Mouse (Mus musculus) limb, embryonic 13.5 days (tissue): ENCODE results near the gene Espnl. TPM values are rescaled to one million over a fixed set of nuclear protein-coding genes. Genes with fewer than 3 reads are reported as not detected.

Experiments
- ATAC-seq: fragments of 200-750 bp; cut with Nextera tagmentation; 2 replicates; pipeline ENCODE4 v1.8.0; 2017; ENCODE audit warnings: low read depth, moderate number of reproducible peaks, moderate TSS enrichment; ENCODE audit not compliant: low FRiP score
- H3K27ac ChIP-seq: fragments of 300-500 bp; sonication (generic); 2 replicates; pipeline ENCODE4 v1.5.1; 2015; ENCODE audit warnings: inconsistent platforms, mild to moderate bottlenecking, moderate library complexity
- H3K27me3 ChIP-seq: fragments of 300-500 bp; sonication (generic); 2 replicates; pipeline ENCODE4 v1.6.1; 2015; ENCODE audit warnings: mild to moderate bottlenecking, inconsistent platforms
- H3K36me3 ChIP-seq: fragments of 300-500 bp; sonication (generic); 2 replicates; pipeline ENCODE4 v1.6.1; 2015; ENCODE audit warnings: inconsistent platforms, mild to moderate bottlenecking, moderate library complexity
- H3K4me1 ChIP-seq: fragments of 300-500 bp; sonication (generic); 2 replicates; pipeline ENCODE4 v1.6.1; 2015; ENCODE audit warnings: inconsistent platforms
- H3K4me2 ChIP-seq: fragments of 300-500 bp; sonication (generic); replicated peaks from 2 replicates; pipeline ENCODE4 v1.6.1; 2015; ENCODE audit warnings: inconsistent platforms, mild to moderate bottlenecking, moderate library complexity
- H3K4me3 ChIP-seq: fragments of 300-500 bp; sonication (generic); 2 replicates; pipeline ENCODE4 v1.5.1; 2015; ENCODE audit warnings: moderate library complexity, mild to moderate bottlenecking, inconsistent platforms
- H3K9ac ChIP-seq: fragments of 300-500 bp; sonication (generic); 2 replicates; pipeline ENCODE4 v1.6.1; 2015; ENCODE audit warnings: mild to moderate bottlenecking, inconsistent platforms
- H3K9me3 ChIP-seq: fragments of 300-500 bp; sonication (generic); 2 replicates; pipeline ENCODE4 v1.6.1; 2016; ENCODE audit warnings: inconsistent platforms
- WGBS: fragments of 180-500 bp; shearing (Covaris S2); methylation state at CpG from one replicate; pipeline ENCODE4 v1.1.7; 2015; 5-methylcytosine and 5-hydroxymethylcytosine counted together
- polyA plus RNA-seq: library from polyadenylated mRNA; unstranded; fragments of >200 nt; fragmentation: Nextera tagmentation; extraction: Ambion mirVana; gene quantifications from 2 replicates; pipeline ENCODE4 v1.2.1, GENCODE M21; 2015

Gene Espnl
- polyA plus RNA-seq, 1 experiment from 2014 or later, result 0.05 TPM

DNA sequence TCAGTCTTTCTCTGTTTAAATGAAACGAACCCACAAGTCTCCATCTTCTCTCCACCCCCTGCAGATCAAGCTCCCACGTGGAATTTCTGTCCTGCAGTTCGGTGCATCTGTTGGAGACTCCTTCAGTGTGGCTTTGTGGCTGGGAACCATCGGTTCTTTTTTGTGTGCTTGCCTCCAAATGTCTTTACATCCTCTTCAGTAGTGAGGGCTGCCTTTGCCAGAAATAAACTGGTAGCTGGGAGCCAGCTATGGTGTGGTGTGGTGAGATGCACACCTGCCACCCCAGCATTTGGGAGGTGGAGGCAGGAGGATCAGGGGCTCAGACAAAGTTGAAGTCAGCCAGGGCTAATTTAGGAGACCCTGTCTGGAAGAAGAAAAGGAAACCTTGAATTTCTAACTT, 10.2 kb downstream of the Espnl start:
- 49% methylated on average over 4 of the region's 4 CpGs for WGBS
- no peaks in the 10 kb centered on the region for H3K36me3 ChIP-seq
- no peak for ATAC-seq
- no peak overlapping the region for H3K4me3 ChIP-seq
- no peaks in the 10 kb centered on the region for H3K27me3 ChIP-seq
- H3K27ac ChIP-seq, result no peak overlapping the region
- H3K4me1 ChIP-seq, result peaks cover 7% of the 10 kb centered on the region; the same call in 1 of the 2 replicates
- H3K9ac ChIP-seq, result no peak overlapping the region
- no peaks in the 10 kb centered on the region for H3K9me3 ChIP-seq
- no peak overlapping the region for H3K4me2 ChIP-seq

DNA sequence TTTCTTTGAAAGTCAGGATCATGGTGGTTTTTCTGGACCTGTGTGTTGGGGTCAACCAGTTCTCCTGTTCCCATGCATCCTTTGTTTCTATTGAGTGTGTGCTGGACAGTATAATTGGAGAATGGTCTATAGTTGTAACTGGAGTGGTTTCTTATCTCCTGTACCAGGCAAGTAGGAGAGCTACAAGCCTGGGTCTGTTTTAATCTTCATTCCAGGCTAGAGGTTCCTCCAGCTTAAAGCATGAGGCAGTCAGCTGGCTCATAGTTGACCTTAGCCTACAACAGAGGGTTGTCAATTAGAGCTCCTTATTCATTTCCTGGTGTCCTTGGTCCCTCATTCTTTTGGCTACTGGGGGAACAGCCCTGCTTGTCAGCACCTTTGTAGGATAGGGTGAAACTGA, 11.7 kb downstream of the Espnl start:
- no peaks in the 10 kb centered on the region for H3K9me3 ChIP-seq
- no peaks in the 10 kb centered on the region for H3K36me3 ChIP-seq
- no peak overlapping the region for H3K9ac ChIP-seq
- H3K4me3 ChIP-seq, result no peak overlapping the region
- H3K27ac ChIP-seq, result no peak overlapping the region
- no peak overlapping the region for H3K4me2 ChIP-seq
- H3K27me3 ChIP-seq, result no peaks in the 10 kb centered on the region
- H3K4me1 ChIP-seq, result peaks cover 4% of the 10 kb centered on the region; the same call in 1 of the 2 replicates
- ATAC-seq, result no peak

DNA sequence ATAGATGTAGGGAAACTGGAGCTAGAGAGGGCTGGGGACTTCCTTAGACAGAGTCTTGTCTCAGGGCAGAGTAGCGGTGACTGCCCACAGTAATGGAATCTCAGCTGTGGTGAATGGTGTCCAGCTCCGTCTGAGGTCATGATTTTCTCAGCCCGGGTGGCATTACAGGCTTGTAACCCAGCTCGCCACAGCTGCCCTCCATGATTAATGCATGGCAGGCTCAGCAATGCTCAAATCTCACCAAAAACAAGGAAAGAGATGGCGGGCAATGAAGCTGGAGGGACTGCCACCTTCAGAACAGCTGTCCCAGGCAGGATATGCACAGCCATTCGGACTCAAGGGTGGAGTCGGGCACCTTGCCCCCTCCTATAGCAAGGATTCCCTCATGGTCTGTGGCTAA, 15.5 kb downstream of the Espnl start:
- H3K27me3 ChIP-seq, result peaks cover 24% of the 10 kb centered on the region
- no peak overlapping the region for H3K4me3 ChIP-seq
- H3K9me3 ChIP-seq, result no peaks in the 10 kb centered on the region
- H3K4me1 ChIP-seq, result no peaks in the 10 kb centered on the region
- H3K27ac ChIP-seq, result no peak overlapping the region
- no peak overlapping the region for H3K4me2 ChIP-seq
- no peak overlapping the region for H3K9ac ChIP-seq
- no peak for ATAC-seq
- H3K36me3 ChIP-seq, result no peaks in the 10 kb centered on the region
- 83% methylated on average over 7 of the region's 7 CpGs for WGBS

DNA sequence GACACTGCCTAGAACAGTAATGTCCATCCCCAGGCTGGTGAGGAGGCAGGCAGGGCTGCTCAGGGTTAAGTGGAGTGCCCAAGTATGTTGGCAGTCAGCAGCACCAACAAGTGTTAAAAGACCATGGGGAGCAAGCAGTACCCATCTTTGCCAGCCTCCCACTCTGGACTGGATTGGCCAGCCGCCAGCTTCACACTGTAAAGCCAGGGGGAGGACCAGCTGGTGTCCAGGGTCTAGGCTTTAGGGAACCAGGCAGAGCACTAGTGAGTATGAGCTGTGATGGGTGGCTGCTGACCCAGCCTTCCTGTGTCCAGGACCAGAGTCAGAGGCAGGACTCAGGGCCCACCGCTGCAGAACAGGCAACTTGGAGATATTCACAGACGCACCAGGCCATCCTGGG, 22.1 kb downstream of the Espnl start:
- no peak overlapping the region for H3K27ac ChIP-seq
- no peak for ATAC-seq
- H3K27me3 ChIP-seq, result peaks cover 79% of the 10 kb centered on the region
- 87% methylated on average over 3 of the region's 3 CpGs for WGBS
- peaks cover 12% of the 10 kb centered on the region for H3K4me1 ChIP-seq
- H3K4me2 ChIP-seq, result no peak overlapping the region
- no peak overlapping the region for H3K4me3 ChIP-seq
- H3K36me3 ChIP-seq, result no peaks in the 10 kb centered on the region
- H3K9ac ChIP-seq, result no peak overlapping the region
- no peaks in the 10 kb centered on the region for H3K9me3 ChIP-seq

DNA sequence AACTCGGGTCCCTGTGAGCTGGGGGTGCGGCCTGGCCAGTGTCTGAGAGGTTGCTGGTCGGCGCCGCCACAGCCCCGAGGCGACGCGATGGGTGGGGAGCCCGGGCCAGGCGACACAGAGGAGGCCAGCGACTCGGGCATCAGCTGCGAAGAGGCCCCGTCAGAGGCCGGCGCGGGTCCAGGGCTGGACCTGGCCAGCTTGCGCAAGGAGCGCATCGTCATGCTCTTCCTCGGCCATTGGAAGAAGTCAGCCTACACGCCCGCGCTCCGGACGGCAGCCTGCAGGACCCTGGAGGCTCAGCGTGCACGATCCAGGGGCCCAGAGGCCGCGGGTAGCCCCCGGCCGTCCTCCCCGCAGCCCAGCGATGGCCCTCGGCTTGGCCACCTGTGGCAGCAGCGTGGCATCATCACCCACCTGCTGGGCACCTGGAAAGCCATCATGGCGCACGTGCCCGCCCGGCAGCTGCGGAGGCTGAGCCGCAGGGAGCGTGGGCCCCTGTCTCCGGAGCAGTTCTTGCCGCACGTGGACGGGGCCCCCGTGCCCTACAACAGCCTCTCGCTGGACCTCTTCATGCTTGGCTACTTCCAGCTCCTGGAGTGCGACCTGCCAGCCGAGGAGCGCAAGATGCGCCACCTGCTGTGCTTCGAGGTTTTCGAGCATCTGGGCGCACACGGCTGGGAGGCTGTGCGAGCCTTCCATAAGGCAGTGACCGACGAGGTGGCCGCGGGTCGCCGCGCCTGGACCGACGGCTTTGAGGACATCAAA, 23.2 kb downstream of the Espnl start:
- ATAC-seq, result no peak
- H3K27ac ChIP-seq, result no peak overlapping the region
- peak overlapping the region; percentile 63 for H3K4me2 ChIP-seq
- H3K27me3 ChIP-seq, result peaks cover 74% of the 10 kb centered on the region
- no peaks in the 10 kb centered on the region for H3K36me3 ChIP-seq
- peaks cover 12% of the 10 kb centered on the region for H3K4me1 ChIP-seq
- H3K9me3 ChIP-seq, result no peaks in the 10 kb centered on the region
- H3K9ac ChIP-seq, result peak overlapping the region; percentile 27; the same call in 1 of the 2 replicates
- peak overlapping the region; percentile 32 for H3K4me3 ChIP-seq
- WGBS, result 4% methylated on average over 68 of the region's 68 CpGs

DNA sequence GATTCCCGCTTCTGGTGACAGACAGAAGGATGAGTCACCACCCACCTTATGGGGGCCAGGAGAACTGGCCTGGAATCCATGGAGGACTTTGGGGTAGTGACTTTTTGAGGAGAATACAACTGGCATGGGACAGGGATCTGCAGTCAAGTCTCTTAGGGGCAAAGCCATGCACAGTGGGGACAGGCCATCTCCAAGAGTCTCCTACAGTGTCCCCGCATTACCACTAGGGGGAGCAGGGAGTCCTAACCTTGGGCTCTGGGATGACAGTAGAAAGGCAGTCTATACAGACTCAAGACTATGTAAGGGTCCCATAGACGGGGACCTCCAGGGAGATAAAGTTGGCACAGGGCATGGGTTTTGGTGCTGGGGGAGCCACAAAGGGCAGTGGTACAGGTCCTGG, 25.0 kb downstream of the Espnl start:
- ATAC-seq, result no peak
- WGBS, result 31% methylated on average over 3 of the region's 3 CpGs

DNA sequence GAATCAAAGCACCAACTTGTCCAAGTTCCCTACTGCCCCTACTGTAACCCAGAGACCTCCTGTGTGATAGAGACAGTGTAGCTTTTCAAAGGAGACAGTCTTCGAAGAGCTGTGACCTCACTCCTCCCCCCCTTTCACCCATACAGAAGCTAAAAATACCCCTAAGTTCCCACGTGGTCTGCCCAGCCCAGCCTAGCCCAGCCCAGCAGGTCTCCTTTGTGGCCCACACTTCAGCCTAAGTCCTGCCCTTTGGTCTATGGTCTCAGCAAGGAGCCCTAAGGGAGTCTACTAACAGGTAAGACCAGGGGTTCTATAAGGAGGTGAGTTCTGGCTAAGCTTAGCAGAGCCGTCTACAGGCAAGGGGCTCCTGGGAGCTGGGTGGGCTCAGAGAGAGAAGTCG, 29.0 kb downstream of the Espnl start, which contains the start of gene Klhl30:
TSS of gene Klhl30 (plus strand) at position 176 of the 400 bp plus-strand sequence.
- no peak within 1 kb of the TSS for H3K27ac ChIP-seq
- no peak within 1 kb of the TSS for H3K4me2 ChIP-seq
- 55% methylated on average over 4 of the region's 4 CpGs for WGBS
- no peak within 1 kb of the TSS for H3K9ac ChIP-seq
- H3K36me3 ChIP-seq, result no peaks in the 10 kb centered on the region
- no peak; the same call in 1 of the 2 replicates for ATAC-seq
- H3K27me3 ChIP-seq, result peaks cover 21% of the 10 kb centered on the region
- H3K9me3 ChIP-seq, result no peaks in the 10 kb centered on the region
- 0 out of 2 replicates have a peak, but pooled peaks cover 3% of the 10 kb centered on the region for H3K4me1 ChIP-seq
- no peak within 1 kb of the TSS for H3K4me3 ChIP-seq

More for the DNA sequence above, 25.0 kb downstream of the Espnl start:
- H3K9me3 ChIP-seq, result no peaks in the 10 kb centered on the region
- H3K9ac ChIP-seq, result no peak overlapping the region
- H3K4me2 ChIP-seq, result no peak overlapping the region
- H3K27ac ChIP-seq, result no peak overlapping the region
- no peak overlapping the region for H3K4me3 ChIP-seq
- peaks cover 61% of the 10 kb centered on the region for H3K27me3 ChIP-seq
- H3K36me3 ChIP-seq, result no peaks in the 10 kb centered on the region
- H3K4me1 ChIP-seq, result peaks cover 15% of the 10 kb centered on the region

DNA sequence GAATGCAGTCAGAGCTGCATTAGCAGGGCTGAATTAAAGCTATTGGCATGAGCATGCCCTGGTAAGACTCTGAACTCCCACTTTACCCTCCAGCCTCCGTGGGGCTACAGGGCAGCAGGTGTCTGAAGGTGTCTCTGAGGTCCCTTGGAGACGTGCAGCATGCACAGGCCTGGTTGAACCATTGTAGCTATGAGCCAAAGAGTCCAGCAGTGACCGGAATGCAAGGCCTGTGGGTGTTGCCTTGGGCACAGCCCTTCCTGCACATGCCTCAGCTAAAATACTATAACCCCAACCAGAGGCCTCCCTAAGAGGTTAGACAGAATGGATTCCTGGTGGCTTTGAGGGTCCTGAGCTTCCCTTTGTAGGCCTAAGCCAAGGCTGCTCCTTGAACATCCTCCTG, 29.4 kb downstream of the Espnl start:
- peaks cover 17% of the 10 kb centered on the region for H3K27me3 ChIP-seq
- WGBS, result 75% methylated on average over 3 of the region's 3 CpGs

DNA sequence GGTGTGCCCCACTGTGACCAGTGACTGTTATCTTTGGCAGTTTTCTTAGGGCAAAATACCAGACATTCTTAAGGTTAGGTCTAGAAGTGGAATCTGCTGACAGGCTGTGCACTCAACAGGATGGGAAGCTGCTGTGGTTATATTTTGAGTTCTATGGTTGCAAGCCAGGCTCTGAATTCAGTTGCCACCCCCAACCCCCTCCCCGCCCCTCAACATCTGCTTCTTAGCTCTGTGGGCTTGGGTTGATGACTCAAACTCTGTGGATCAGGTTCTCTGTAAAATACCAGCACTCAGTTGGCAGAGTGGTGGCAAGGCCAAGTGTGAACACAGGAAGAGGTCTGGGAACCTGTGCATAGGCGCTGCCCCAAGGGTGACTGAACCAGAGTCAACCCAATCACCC, 30.4 kb downstream of the Espnl start:
- WGBS, result 77% methylated on average over 2 of the region's 2 CpGs
- Histone ChIP-seq H3K27me3 (peaks cover 8% of the 10 kb centered on the region; the same call in 1 of the 2 replicates), H3K4me1 (0 out of 2 replicates have a peak, but pooled peaks cover 3% of the 10 kb centered on the region), H3K9ac (no peak overlapping the region), H3K36me3 (no peaks in the 10 kb centered on the region), H3K4me2 (no peak overlapping the region), H3K9me3 (no peaks in the 10 kb centered on the region), H3K27ac (no peak overlapping the region), H3K4me3 (no peak overlapping the region)
- ATAC-seq, result no peak

More for the DNA sequence above, 29.4 kb downstream of the Espnl start:
- Histone ChIP-seq H3K4me1 (0 out of 2 replicates have a peak, but pooled peaks cover 3% of the 10 kb centered on the region), H3K9me3 (no peaks in the 10 kb centered on the region), H3K4me3 (no peak overlapping the region), H3K9ac (no peak overlapping the region), H3K4me2 (no peak overlapping the region), H3K27ac (no peak overlapping the region), H3K36me3 (no peaks in the 10 kb centered on the region)
- ATAC-seq, result no peak

DNA sequence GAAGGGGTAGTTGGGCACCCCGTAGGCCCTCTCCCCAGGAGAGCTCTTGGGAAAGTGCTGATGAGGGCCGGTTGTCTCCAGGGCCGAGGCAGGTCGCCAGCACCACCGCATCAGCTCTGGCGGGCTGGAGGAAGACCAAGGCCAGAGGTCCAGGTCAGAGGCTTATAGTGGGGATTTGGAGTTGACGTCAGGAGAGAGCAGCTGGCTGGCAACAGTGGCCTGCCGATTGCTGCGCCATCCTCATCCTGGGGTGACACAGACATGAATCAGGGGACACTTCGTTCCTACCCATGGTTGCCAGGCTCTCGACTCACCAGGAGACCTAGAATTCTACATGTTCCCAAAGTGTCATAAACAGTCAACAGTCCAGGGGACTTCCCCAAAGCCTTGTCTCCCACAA, 34.2 kb downstream of the Espnl start:
- no peaks in the 10 kb centered on the region for H3K9me3 ChIP-seq
- ATAC-seq, result no peak
- no peak overlapping the region for H3K27ac ChIP-seq
- no peaks in the 10 kb centered on the region for H3K36me3 ChIP-seq
- 80% methylated on average over 11 of the region's 11 CpGs for WGBS
- H3K4me2 ChIP-seq, result no peak overlapping the region
- H3K4me3 ChIP-seq, result no peak overlapping the region
- no peaks in the 10 kb centered on the region for H3K27me3 ChIP-seq
- no peak overlapping the region for H3K9ac ChIP-seq
- H3K4me1 ChIP-seq, result 0 out of 2 replicates have a peak, but pooled peaks cover 3% of the 10 kb centered on the region

DNA sequence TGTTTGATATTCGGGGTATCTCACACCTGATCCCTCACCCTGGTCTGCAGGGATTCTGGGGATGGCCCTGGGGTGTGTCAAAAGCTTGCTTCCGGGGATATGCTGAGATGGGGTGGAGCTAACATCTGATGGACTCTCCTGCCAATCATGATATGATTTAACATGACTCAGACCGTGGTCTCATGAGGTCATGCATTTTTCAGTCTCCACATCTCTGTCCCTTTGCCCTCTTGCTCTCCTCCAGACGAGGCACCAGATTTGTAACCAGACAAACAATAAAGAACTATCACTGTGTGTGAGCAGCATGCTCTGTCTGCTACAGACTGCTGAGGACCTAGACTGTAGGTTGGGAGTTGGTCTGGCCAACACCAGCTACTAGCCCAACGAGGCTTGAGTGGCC, 40.2 kb downstream of the Espnl start:
- peaks cover 16% of the 10 kb centered on the region for H3K4me1 ChIP-seq
- H3K4me3 ChIP-seq, result no peak overlapping the region
- H3K9ac ChIP-seq, result no peak overlapping the region
- no peak for ATAC-seq
- no peaks in the 10 kb centered on the region for H3K9me3 ChIP-seq
- peaks cover 11% of the 10 kb centered on the region; the same call in 1 of the 2 replicates for H3K27me3 ChIP-seq
- H3K36me3 ChIP-seq, result no peaks in the 10 kb centered on the region
- H3K4me2 ChIP-seq, result no peak overlapping the region
- WGBS, result 83% methylated on average over 5 of the region's 5 CpGs
- no peak overlapping the region for H3K27ac ChIP-seq

DNA sequence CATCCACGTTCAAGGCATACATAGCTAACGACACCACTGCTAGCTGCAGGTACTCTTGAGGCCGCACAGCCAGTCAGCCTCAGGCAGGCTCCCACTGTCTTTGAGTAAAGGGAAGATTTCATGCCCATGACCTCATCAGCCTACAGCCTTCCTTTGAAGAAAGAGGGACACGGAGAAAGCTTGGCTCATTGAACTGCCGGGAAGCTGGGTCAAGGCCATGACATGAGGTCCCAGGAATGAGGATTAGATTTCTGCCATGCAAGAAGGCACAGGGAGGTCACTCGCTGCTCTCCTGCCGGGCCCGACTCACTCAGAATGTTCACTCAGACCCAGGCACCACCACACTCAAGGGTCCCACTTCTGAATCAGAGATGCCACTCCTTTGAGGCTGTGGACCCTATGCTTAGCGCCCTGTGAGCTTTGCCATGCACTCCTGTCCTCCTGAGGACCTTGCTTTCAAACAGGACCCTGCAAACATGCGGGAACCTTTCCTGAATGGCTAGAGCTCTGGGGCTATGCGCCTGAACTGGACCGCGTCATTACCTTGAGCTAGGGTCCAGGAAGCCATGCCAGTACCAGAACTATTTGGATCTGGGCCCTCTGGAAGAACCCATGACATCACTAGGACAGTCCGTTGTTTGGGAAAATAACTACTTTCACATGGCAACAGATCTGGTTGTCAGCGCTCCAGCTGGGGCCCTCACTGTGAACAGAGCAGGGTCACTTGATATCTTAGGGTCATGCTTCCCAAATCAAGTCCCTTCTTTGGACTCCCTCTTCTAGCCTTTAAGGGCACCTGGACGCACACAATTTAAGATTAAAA, 43.2 kb downstream of the Espnl start:
- no peak overlapping the region for H3K4me2 ChIP-seq
- no peaks in the 10 kb centered on the region for H3K9me3 ChIP-seq
- no peak overlapping the region for H3K27ac ChIP-seq
- peaks cover 3% of the 10 kb centered on the region for H3K36me3 ChIP-seq
- no peak overlapping the region for H3K9ac ChIP-seq
- peaks cover 15% of the 10 kb centered on the region; the same call in 1 of the 2 replicates for H3K27me3 ChIP-seq
- H3K4me3 ChIP-seq, result no peak overlapping the region
- H3K4me1 ChIP-seq, result peaks cover 17% of the 10 kb centered on the region
- ATAC-seq, result no peak
- 92% methylated on average over 16 of the region's 16 CpGs for WGBS
